Mouse (Mus musculus): Measurements from ENCODE around the gene Olfr1084.
"Not testable (repeated sequence)": the region's sequence is repeated elsewhere in the genome, so short reads cannot be mapped to it uniquely, and the experiment has no call there.

The Olfr1084 gene

DNA sequence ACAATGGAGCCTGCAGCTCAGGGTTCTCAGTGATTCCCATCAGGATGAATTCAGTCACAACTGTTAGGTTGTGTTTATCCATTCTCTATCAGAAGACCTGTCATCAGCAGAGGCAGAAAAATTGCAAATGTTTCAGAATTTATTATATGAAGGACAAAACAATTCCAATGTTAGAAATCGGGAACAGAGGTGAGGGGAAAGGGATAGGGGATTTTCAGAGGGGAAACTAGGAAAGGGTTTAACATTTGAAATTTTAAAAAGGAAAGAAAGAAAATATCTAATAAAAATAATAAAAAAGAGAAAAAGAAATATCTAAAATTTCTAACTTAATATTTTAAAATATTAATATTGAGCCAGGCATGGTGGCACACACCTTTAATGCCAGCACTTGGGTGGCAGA, at the start of gene Olfr1084:
Gene Olfr1084, minus strand, starts transcription at position 101 of the 400 bp plus-strand sequence.
- not testable (repeated sequence) for DNase-seq (ENCODE audit: low read depth, low spot score)

DNA sequence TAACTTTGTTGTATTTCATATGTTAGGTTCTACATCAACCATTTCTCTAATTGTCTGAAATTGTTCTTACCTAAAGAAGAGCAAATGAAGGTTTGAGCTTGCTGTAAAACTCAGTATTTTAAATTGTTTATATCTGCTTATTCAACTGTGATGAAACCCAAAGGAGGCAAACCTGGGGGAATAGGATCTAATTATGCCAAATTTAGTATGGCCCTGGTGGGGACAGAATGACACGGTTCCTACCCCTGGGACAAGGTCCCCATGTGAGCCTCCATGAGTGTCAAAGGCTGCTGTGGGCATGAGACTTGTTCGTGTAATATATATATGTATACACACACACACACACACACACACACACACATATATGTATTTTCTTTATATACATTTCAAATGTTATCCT, 40.5 kb upstream of the Olfr1084 start, which contains the start of gene Olfr1086:
Gene Olfr1086, minus strand, starts transcription at position 101 of the 400 bp plus-strand sequence.
- DNase-seq (ENCODE audit: low read depth, low spot score): no peak

DNA sequence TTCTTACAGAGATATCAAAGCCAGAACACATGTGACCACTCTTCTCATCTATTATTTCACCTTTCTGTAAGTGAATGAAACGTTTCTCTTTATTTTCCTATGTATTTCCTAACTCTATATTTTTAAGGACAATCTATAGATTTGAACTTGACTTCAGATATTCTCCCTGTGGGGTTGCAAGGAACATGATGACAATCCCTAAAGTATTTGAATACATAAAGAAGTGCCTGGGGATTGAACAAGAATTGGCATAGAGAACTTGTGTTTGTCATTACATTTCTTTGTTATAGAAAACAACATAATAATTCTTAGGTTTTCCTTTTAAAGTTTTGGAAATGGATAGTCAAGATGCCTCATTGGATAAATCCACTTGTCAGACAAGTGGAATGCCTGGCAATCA, 22.4 kb upstream of the Olfr1084 start, which contains the start of gene Olfr1085:
Gene Olfr1085, minus strand, starts transcription at position 101 of the 400 bp plus-strand sequence.
- no peak for DNase-seq (ENCODE audit: low read depth, low spot score)

DNA sequence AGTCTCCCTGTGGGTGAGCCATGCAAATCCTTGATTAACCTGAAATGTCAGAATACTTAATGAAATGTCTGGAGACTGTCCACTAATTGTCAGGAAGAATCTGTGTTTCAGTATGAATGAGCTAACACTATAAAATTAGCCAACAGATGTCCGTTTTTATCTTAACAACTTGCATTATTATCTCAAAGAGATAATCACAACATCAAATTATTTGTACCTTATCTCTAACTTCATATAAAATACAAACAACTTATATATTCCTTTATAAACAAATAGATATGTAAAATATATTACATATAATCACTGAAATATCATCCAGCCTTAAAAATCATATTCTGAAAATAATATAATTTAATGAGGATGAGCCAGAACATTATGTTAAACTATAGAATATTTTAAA, 40.7 kb downstream of the Olfr1084 start, which contains the start of gene Olfr1082:
Gene Olfr1082, minus strand, starts transcription at position 101 of the 400 bp plus-strand sequence.
- DNase-seq (ENCODE audit: low read depth, low spot score): not testable (repeated sequence)

Data from c-Kit-negative CD71-positive TER-119-positive erythroid progenitor cells, embryonic 14.5 days (primary cell).